Mouse (Mus musculus) Patski (cell line): Measurements from ENCODE around the gene Spindoc. TPM values are rescaled to one million over a fixed set of nuclear protein-coding genes. Genes with fewer than 3 reads are reported as not detected.
A peak's percentile ranks its signal among the peaks of the same experiment; 100 is the strongest.

Source experiments
- ATAC-seq: fragments of 100-300 bp; one replicate; pipeline ENCODE4 v1.8.0; 2021
- CTCF ChIA-PET: fragments of 350-600 bp; sonication (Branson Sonifier 250); formaldehyde crosslinking; loops from one replicate; lab custom pipeline; 2022; ENCODE audit warnings: inconsistent platforms; lab: Charles Lee
- POLR2A ChIA-PET: fragments of 350-600 bp; sonication (Branson Sonifier 250); formaldehyde crosslinking; loops from one replicate; lab custom pipeline; 2022; ENCODE audit warnings: antibody characterized with exemption, inconsistent platforms; lab: Charles Lee
- DNase-seq: peaks from one replicate; pipeline ENCODE4 v3.0.0-alpha.2; 2011; ENCODE audit warnings: low read depth, low spot score
- H3K27me3 ChIP-seq: fragments of 371-371 bp; one replicate; pipeline ENCODE4 v1.5.1; 2021
- CTCF ChIP-seq: fragments of 100-300 bp; IDR thresholded peaks from one replicate; pipeline ENCODE4 v1.5.1; 2021
- in situ Hi-C: fragments of 300-500 bp; cut with MboI; formaldehyde crosslinking; loops from 3 replicates; pipeline ENCODE4 v1.11.1; 2018; ENCODE audit warnings: low pct_unique_long_range_greater_than_20kb, mixed read lengths
- polyA plus RNA-seq: library from polyadenylated mRNA; unstranded; gene quantifications from one replicate; pipeline ENCODE4 v1.2.3, GENCODE M21; 2021

The Spindoc gene
- polyA plus RNA-seq, result 32.7 TPM

GRCm38 (mm10) chr19:7382903-7383865, at the start of gene Spindoc:
TSS of gene Spindoc (minus strand) at chr19:7382994.
- TF ChIP-seq CTCF, result no peak

GRCm38 (mm10) chr19:7425398-7425775, 42.6 kb upstream of the Spindoc start:
- no peak for TF ChIP-seq CTCF
- ATAC-seq (no peak), DNase-seq (no peak)
- ChIA-PET CTCF (no interaction called here), POLR2A (interaction anchor here (1.3 kb wide), 1 partner anchor 8 kb away, joined by 3 read pairs; no protein-coding TSS in a partner anchor)
- no peaks in the 10 kb centered on the region for H3K27me3 ChIP-seq
- in situ Hi-C loops, result no loop called here

More at GRCm38 (mm10) chr19:7382903-7383865, at the start of gene Spindoc:
- no peaks in the 10 kb centered on the region for H3K27me3 ChIP-seq
- DNase-seq (peak; percentile 58), ATAC-seq (peak; percentile 96)
- ChIA-PET CTCF (no interaction called here), POLR2A (interaction anchor here (0.6 to 0.8 kb wide), 3 partner anchors 118 to 313 kb away, joined by 3 to 5 read pairs (median 3); no protein-coding TSS in a partner anchor)
- in situ Hi-C loops, result no loop called here

GRCm38 (mm10) chr19:7424590-7425397, 42.0 kb upstream of the Spindoc start:
- POLR2A ChIA-PET, result no interaction called here
- DNase-seq (no peak), ATAC-seq (no peak)
- in situ Hi-C loops, result loop anchor here (5.0 kb wide), 1 partner anchor 162 kb away; no protein-coding TSS in a partner anchor
- H3K27me3 ChIP-seq, result no peaks in the 10 kb centered on the region
- no peak for TF ChIP-seq CTCF
- CTCF ChIA-PET, result interaction anchor here (1.0 kb wide), 1 partner anchor 20 kb away, joined by 3 read pairs; no protein-coding TSS in a partner anchor

GRCm38 (mm10) chr19:7424131-7424530, 41.3 kb upstream of the Spindoc start:
- POLR2A ChIA-PET, result interaction anchor here (0.6 kb wide), 1 partner anchor 35 kb away, joined by 3 read pairs; no protein-coding TSS in a partner anchor
- no peak for ATAC-seq
- CTCF ChIA-PET, result interaction anchor here (1.0 kb wide), 1 partner anchor 20 kb away, joined by 3 read pairs; no protein-coding TSS in a partner anchor

GRCm38 (mm10) chr19:7423656-7424030, 40.8 kb upstream of the Spindoc start:
- peak; percentile 36 for ATAC-seq
- no peaks in the 10 kb centered on the region for H3K27me3 ChIP-seq
- ChIA-PET POLR2A (interaction anchor here (0.6 kb wide), 1 partner anchor 35 kb away, joined by 3 read pairs; no protein-coding TSS in a partner anchor), CTCF (no interaction called here)
- in situ Hi-C loops, result loop anchor here (5.0 kb wide), 1 partner anchor 161 kb away; no protein-coding TSS in a partner anchor
- no peak for DNase-seq
- no peak for TF ChIP-seq CTCF

More at GRCm38 (mm10) chr19:7424131-7424530, 41.3 kb upstream of the Spindoc start:
- no peak for TF ChIP-seq CTCF
- in situ Hi-C loops, result loop anchor here (5.0 kb wide), 1 partner anchor 162 kb away; no protein-coding TSS in a partner anchor
- DNase-seq, result no peak
- no peaks in the 10 kb centered on the region for H3K27me3 ChIP-seq

GRCm38 (mm10) chr19:7423028-7423655, 40.3 kb upstream of the Spindoc start:
- DNase-seq (no peak), ATAC-seq (peak; percentile 37)
- in situ Hi-C loops, result loop anchor here (5.0 kb wide), 1 partner anchor 161 kb away; no protein-coding TSS in a partner anchor
- CTCF ChIA-PET, result no interaction called here
- POLR2A ChIA-PET, result no interaction called here
- no peaks in the 10 kb centered on the region for H3K27me3 ChIP-seq
- TF ChIP-seq CTCF, result no peak

GRCm38 (mm10) chr19:7422656-7423027, 39.8 kb upstream of the Spindoc start:
- no peaks in the 10 kb centered on the region for H3K27me3 ChIP-seq
- TF ChIP-seq CTCF, result no peak
- in situ Hi-C loops, result loop anchor here (5.0 kb wide), 1 partner anchor 160 kb away; no protein-coding TSS in a partner anchor
- DNase-seq (no peak), ATAC-seq (no peak)
- ChIA-PET POLR2A (no interaction called here), CTCF (no interaction called here)

GRCm38 (mm10) chr19:7421602-7422591, 39.1 kb upstream of the Spindoc start:
- no peak for TF ChIP-seq CTCF
- ChIA-PET CTCF (no interaction called here), POLR2A (no interaction called here)
- ATAC-seq (no peak), DNase-seq (no peak)
- in situ Hi-C loops, result loop anchor here (5.0 kb wide), 1 partner anchor 160 kb away; no protein-coding TSS in a partner anchor
- H3K27me3 ChIP-seq, result no peaks in the 10 kb centered on the region
